Mouse (Mus musculus) hindbrain, postnatal 0 days (tissue): ENCODE measurements around the gene Whamm. TPM values are rescaled to one million over a fixed set of nuclear protein-coding genes. Genes with fewer than 3 reads are reported as not detected.

Experiments used
- ATAC-seq: fragments of 200-750 bp; cut with Nextera tagmentation; 2 replicates; pipeline ENCODE4 v1.8.0; 2017; ENCODE audit warnings: mild to moderate bottlenecking, moderate TSS enrichment, moderate library complexity
- DNase-seq: peaks from one replicate; pipeline ENCODE4 v3.0.0-alpha.2; 2015; ENCODE audit warnings: low spot score
- H3K27ac ChIP-seq: fragments of 300-500 bp; sonication (generic); 2 replicates; pipeline ENCODE4 v1.5.1; 2014; ENCODE audit warnings: mild to moderate bottlenecking
- H3K27me3 ChIP-seq: fragments of 300-500 bp; sonication (generic); 2 replicates; pipeline ENCODE4 v1.6.1; 2014; ENCODE audit warnings: low read length, mixed read lengths; ENCODE audit not compliant: insufficient read depth
- H3K36me3 ChIP-seq: fragments of 300-500 bp; sonication (generic); 2 replicates; pipeline ENCODE4 v1.6.1; 2014; ENCODE audit warnings: low read length, mixed read lengths; ENCODE audit not compliant: insufficient read depth
- H3K4me1 ChIP-seq: fragments of 300-500 bp; sonication (generic); 2 replicates; pipeline ENCODE4 v1.6.1; 2014; ENCODE audit warnings: antibody characterized with exemption, low read length, mixed read lengths; ENCODE audit not compliant: insufficient read depth
- H3K4me2 ChIP-seq: fragments of 300-500 bp; sonication (generic); 2 replicates; pipeline ENCODE4 v1.6.1; 2014; ENCODE audit warnings: low read depth, mild to moderate bottlenecking, low read length, moderate library complexity, mixed read lengths
- H3K4me3 ChIP-seq: fragments of 300-500 bp; sonication (generic); 2 replicates; pipeline ENCODE4 v1.5.1; 2014; ENCODE audit warnings: low read length
- H3K9ac ChIP-seq: fragments of 300-500 bp; sonication (generic); replicated peaks from 2 replicates; pipeline ENCODE4 v1.6.1; 2014; ENCODE audit warnings: mild to moderate bottlenecking, low read length, moderate library complexity, mixed read lengths
- H3K9me3 ChIP-seq: fragments of 300-500 bp; sonication (generic); 2 replicates; pipeline ENCODE4 v1.6.1; 2016; ENCODE audit warnings: low read length, mixed read lengths
- CTCF ChIP-seq: IDR thresholded peaks from 2 replicates; pipeline ENCODE4 v1.5.1; 2016; ENCODE audit warnings: antibody characterized with exemption, control low read depth, low read depth
- WGBS: fragments of 180-500 bp; shearing (Covaris S2); extraction: QIAGEN DNeasy Blood & Tissue Kit; methylation state at CpG from one replicate; pipeline ENCODE4 v1.1.7; 2014; 5-methylcytosine and 5-hydroxymethylcytosine counted together
- polyA plus RNA-seq: library from polyadenylated mRNA; unstranded; fragments of >200 nt; fragmentation: Nextera tagmentation; extraction: Ambion mirVana; gene quantifications from 2 replicates; pipeline ENCODE4 v1.2.1, GENCODE M21; 2015
- total RNA-seq: library from RNA; depleted of rRNA; stranded (reverse); fragments of >200 nt; gene quantifications from 2 replicates; pipeline ENCODE4 v1.2.3, GENCODE M21; 2014

Whamm gene
- total and polyA plus RNA-seq, 2 experiments from 2014 or later, result 5.1 to 7.0 TPM

DNA sequence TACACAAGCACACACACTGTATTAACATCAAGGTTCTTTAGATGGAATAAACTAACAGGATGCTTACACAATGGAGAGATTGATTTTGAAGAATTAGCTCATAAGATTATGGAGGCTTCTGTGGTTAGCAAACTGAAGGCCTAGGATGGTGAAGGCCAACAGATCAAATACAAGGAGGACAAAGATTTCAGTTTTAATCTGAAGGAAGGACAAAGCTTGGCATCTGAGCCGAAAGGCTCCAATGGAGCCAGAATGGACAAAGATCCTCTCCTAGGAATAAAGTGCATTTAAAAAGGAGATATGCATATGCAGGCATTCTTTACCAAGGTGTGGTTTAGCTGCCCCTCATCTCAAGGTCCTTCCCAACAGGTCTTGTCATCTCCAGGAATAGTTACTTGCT, 1.2 kb upstream of the Whamm start:
- TF ChIP-seq CTCF, result no peak
- no peak overlapping the region for H3K4me3 ChIP-seq
- DNase-seq (no peak), ATAC-seq (no peak)
- peaks cover 7% of the 10 kb centered on the region; the same call in 1 of the 2 replicates for H3K4me1 ChIP-seq
- H3K9ac ChIP-seq, result no peak overlapping the region
- H3K27me3 ChIP-seq, result no peaks in the 10 kb centered on the region
- H3K9me3 ChIP-seq, result no peaks in the 10 kb centered on the region
- peaks cover 1% of the 10 kb centered on the region; the same call in 1 of the 2 replicates for H3K36me3 ChIP-seq
- H3K4me2 ChIP-seq, result no peak overlapping the region
- 94% methylated on average over 1 of the region's 1 CpGs for WGBS
- no peak overlapping the region for H3K27ac ChIP-seq

DNA sequence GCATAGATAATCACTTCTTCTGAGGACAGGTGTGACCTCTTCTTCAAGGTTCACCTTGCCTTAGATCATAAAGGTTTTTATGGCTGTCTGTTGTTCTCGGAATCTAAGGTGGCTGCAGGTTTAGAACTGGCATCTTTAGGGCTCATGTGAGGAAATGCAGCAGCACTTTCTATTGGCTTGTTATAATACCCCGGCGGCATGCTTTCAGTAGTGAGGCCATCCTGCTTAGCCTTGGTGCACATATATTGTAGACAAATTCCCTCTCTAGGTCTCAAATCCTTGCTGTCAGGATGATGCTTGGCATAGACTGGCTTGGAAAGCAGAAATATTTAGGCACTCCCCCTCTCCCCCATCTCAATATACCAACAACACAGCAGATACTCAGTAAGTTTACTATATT, 795 bp upstream of the Whamm start:
- Histone ChIP-seq H3K4me3 (no peak overlapping the region), H3K36me3 (peaks cover 5% of the 10 kb centered on the region; the same call in 1 of the 2 replicates), H3K4me2 (0 out of 2 replicates have a peak overlapping the region, but pooled peaks have one; percentile 69), H3K9ac (no peak overlapping the region), H3K4me1 (peaks cover 7% of the 10 kb centered on the region; the same call in 1 of the 2 replicates), H3K27ac (no peak overlapping the region), H3K9me3 (no peaks in the 10 kb centered on the region), H3K27me3 (no peaks in the 10 kb centered on the region)
- no peak for DNase-seq
- WGBS, result 94% methylated on average over 3 of the region's 3 CpGs
- ATAC-seq, result no peak
- TF ChIP-seq CTCF, result no peak

DNA sequence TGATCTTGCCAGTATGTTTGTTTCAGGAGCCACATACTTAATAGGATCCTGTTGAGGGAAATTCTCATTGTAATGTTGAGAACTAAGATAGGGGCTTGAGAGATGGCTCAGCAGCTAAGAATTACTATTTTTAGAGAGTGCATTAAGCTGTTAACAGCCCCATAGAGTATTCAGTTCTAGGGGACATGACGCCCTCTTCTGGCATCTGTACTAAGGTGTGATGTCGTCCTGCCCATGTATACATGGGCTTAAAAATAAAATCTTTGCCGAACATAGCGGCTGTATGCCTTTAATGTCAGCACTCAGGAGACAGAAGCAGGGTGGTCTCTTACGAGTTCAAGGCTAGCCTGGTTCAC, 336 bp upstream of the Whamm start:
- peaks cover 5% of the 10 kb centered on the region; the same call in 1 of the 2 replicates for H3K36me3 ChIP-seq
- peak overlapping the region; percentile 69 for H3K4me2 ChIP-seq
- no peak overlapping the region for H3K27ac ChIP-seq
- ATAC-seq, result no peak; the same call in 1 of the 2 replicates
- WGBS, result under 1% methylated on average over 5 of the region's 5 CpGs
- no peak overlapping the region for H3K9ac ChIP-seq
- H3K4me3 ChIP-seq, result peak overlapping the region; percentile 94
- peaks cover 7% of the 10 kb centered on the region; the same call in 1 of the 2 replicates for H3K4me1 ChIP-seq
- no peaks in the 10 kb centered on the region for H3K9me3 ChIP-seq
- DNase-seq, result no peak
- no peaks in the 10 kb centered on the region for H3K27me3 ChIP-seq
- TF ChIP-seq CTCF, result peak; percentile 54

- no peaks in the 10 kb centered on the region for H3K9me3 ChIP-seq
- peaks cover 7% of the 10 kb centered on the region; the same call in 1 of the 2 replicates for H3K4me1 ChIP-seq
- DNase-seq (no peak), ATAC-seq (no peak)
- peaks cover 5% of the 10 kb centered on the region; the same call in 1 of the 2 replicates for H3K36me3 ChIP-seq
- TF ChIP-seq CTCF, result no peak
- H3K27me3 ChIP-seq, result no peaks in the 10 kb centered on the region
- H3K4me2 ChIP-seq, result peak overlapping the region; percentile 69
- H3K27ac ChIP-seq, result peak overlapping the region; percentile 97
- peak overlapping the region; percentile 93 for H3K9ac ChIP-seq
- whole genome bisulfite sequencing, result 17% methylated on average over 15 of the region's 15 CpGs
- H3K4me3 ChIP-seq, result peak overlapping the region; percentile 94
These were observed 925 bp downstream of the Whamm start for GRCm38 (mm10) chr7:81571941-81572441.

DNA sequence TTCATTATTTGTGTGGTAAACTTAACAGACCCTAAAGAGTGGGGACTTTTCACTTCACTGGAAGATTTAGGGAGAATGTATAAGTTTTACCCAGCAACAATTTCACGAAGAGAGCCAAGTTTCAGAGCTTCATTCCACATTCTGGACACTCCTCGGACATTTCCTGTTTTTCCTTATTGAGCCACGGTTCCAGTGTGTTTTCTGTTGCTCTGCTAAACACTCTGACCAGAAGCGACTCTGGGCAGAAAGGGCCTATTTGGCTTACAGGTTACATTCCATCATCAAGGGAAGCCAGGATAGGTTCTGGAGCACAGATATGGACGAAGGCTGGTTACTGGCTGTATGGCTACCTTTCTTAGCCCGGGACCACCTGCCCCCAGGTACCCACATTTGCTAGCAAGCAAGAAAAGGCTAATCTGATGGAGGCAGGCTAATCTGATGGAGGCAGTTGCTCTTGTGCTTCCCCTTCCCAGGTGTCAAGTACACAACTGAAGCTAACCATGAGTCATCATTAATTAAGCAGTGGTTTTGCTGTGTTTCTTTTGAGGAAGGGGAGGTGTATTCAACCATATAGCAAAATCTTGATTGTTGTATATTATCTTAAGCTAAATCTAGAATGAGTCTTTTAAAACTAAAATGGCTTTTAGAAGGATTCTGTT, 1.7 kb downstream of the Whamm start:
- Histone ChIP-seq H3K4me2 (peak overlapping the region; percentile 69), H3K36me3 (peaks cover 5% of the 10 kb centered on the region; the same call in 1 of the 2 replicates), H3K9me3 (no peaks in the 10 kb centered on the region), H3K27me3 (no peaks in the 10 kb centered on the region), H3K4me3 (peak overlapping the region; percentile 94), H3K9ac (peak overlapping the region; percentile 93; the same call in 1 of the 2 replicates), H3K4me1 (peaks cover 7% of the 10 kb centered on the region; the same call in 1 of the 2 replicates), H3K27ac (no peak overlapping the region)
- ATAC-seq (no peak), DNase-seq (no peak)
- WGBS, result 62% methylated on average over 6 of the region's 6 CpGs
- TF ChIP-seq CTCF, result no peak

GRCm38 (mm10) chr7:81573397-81573796, 2.3 kb downstream of the Whamm start:
- no peak for TF ChIP-seq CTCF
- WGBS, result 91% methylated on average over 6 of the region's 6 CpGs
- H3K27me3 ChIP-seq, result no peaks in the 10 kb centered on the region
- H3K9ac ChIP-seq, result no peak overlapping the region
- H3K9me3 ChIP-seq, result no peaks in the 10 kb centered on the region
- ATAC-seq (no peak), DNase-seq (no peak)
- H3K4me2 ChIP-seq, result peak overlapping the region; percentile 69; the same call in 1 of the 2 replicates
- H3K36me3 ChIP-seq, result peaks cover 8% of the 10 kb centered on the region; the same call in 1 of the 2 replicates
- H3K4me3 ChIP-seq, result no peak overlapping the region
- H3K4me1 ChIP-seq, result peaks cover 7% of the 10 kb centered on the region; the same call in 1 of the 2 replicates
- H3K27ac ChIP-seq, result no peak overlapping the region

DNA sequence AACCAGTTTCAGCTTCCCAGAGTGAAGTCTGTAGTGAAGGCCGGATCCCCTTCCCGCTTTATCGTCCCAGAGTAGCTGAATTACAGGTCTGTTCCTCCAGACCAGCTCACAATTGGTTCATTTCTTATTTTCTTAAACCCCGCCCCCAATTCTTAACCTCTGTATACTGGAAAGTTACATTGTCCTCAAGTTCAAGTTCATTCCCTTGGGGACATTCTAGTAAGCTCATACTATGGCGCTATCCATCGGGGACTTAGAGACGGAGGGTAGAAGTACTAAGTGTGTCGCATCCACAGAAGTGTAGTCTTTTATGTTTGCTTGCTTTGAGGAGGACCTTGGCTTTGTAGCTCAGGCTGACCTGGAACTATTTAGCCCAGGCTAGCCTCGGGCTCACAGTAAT, 2.8 kb downstream of the Whamm start:
- no peak overlapping the region for H3K9ac ChIP-seq
- 95% methylated on average over 9 of the region's 9 CpGs for WGBS
- no peak for TF ChIP-seq CTCF
- peaks cover 10% of the 10 kb centered on the region; the same call in 1 of the 2 replicates for H3K36me3 ChIP-seq
- H3K4me2 ChIP-seq, result no peak overlapping the region
- no peak overlapping the region for H3K4me3 ChIP-seq
- ATAC-seq, result no peak
- no peaks in the 10 kb centered on the region for H3K9me3 ChIP-seq
- no peak for DNase-seq
- H3K27ac ChIP-seq, result no peak overlapping the region
- H3K4me1 ChIP-seq, result peaks cover 7% of the 10 kb centered on the region; the same call in 1 of the 2 replicates
- no peaks in the 10 kb centered on the region for H3K27me3 ChIP-seq
